Mouse (Mus musculus): Measurements from ENCODE around the gene Pfdn6.

- TF ChIP-seq CTCF (IDR thresholded peaks at IDR 0.05; ENCODE audit: borderline replicate concordance, control insufficient read depth, extremely low read depth, insufficient read depth, low read length, poor library complexity) (no peak), POLR2A (IDR thresholded peaks at IDR 0.05; ENCODE audit: control insufficient read depth, extremely low read depth, insufficient read depth, low read length, poor library complexity) (no peak)
Measured at GRCm38 (mm10) chr17:33932448-33932847, 7.7 kb downstream of the Pfdn6 start.
